Mouse (Mus musculus) ES-E14 (cell line): ENCODE results near the gene Dcbld2. TPM values are rescaled to one million over a fixed set of nuclear protein-coding genes. Genes with fewer than 3 reads are reported as not detected.

ENCODE experiments used
- DNase-seq: peaks from one replicate; pipeline ENCODE4 v3.0.0-alpha.2; 2013; ENCODE audit warnings: low read depth, low spot score
- H3K27ac ChIP-seq: 2 replicates; pipeline ENCODE4 v1.5.1; 2012; ENCODE audit warnings: low read depth, mild to moderate bottlenecking, low read length, moderate library complexity, mixed read lengths; ENCODE audit not compliant: poor library complexity, insufficient read depth, severe bottlenecking
- H3K36me3 ChIP-seq: 2 replicates; pipeline ENCODE4 v1.6.1; 2012; ENCODE audit warnings: mild to moderate bottlenecking, low read length, moderate library complexity, mixed read lengths; ENCODE audit not compliant: control insufficient read depth, poor library complexity, insufficient read depth, severe bottlenecking
- H3K4me1 ChIP-seq, 2 experiments: fragments of 150-350 bp in 1 of 2; sonication (generic) in 1 of 2; 2 replicates each; pipeline ENCODE4 v1.6.1; 2012; ENCODE audit warnings: low read length in 2 of 2, mild to moderate bottlenecking in 1 of 2, mixed read lengths in 1 of 2; ENCODE audit not compliant: control insufficient read depth in 2 of 2, insufficient read depth in 2 of 2, poor library complexity in 1 of 2
- H3K4me3 ChIP-seq, 2 experiments: fragments of 150-350 bp in 1 of 2; sonication (generic) in 1 of 2; 2 replicates each; pipeline ENCODE4 v1.5.1; 2012; ENCODE audit warnings: low read length in 2 of 2, low read depth in 1 of 2, mild to moderate bottlenecking in 1 of 2, mixed read lengths in 1 of 2; ENCODE audit not compliant: insufficient read depth in 1 of 2, poor library complexity in 1 of 2, severe bottlenecking in 1 of 2
- H3K9ac ChIP-seq: 2 replicates; pipeline ENCODE4 v1.6.1; 2012; ENCODE audit warnings: low read depth, mild to moderate bottlenecking, low read length, mixed read lengths; ENCODE audit not compliant: poor library complexity, insufficient read depth, severe bottlenecking
- H3K9me3 ChIP-seq: fragments of 150-350 bp; sonication (generic); 2 replicates; pipeline ENCODE4 v1.6.1; 2012; ENCODE audit warnings: low read depth, mild to moderate bottlenecking, low read length; ENCODE audit not compliant: control insufficient read depth, insufficient read depth
- CHD2 ChIP-seq: IDR thresholded peaks from 2 replicates; pipeline ENCODE4 v1.6.1; 2014; ENCODE audit warnings: mild to moderate bottlenecking, low read depth, low read length, inconsistent platforms
- HCFC1 ChIP-seq: IDR thresholded peaks from 2 replicates; pipeline ENCODE4 v1.6.1; 2012; ENCODE audit warnings: low read length, inconsistent platforms, borderline replicate concordance; ENCODE audit not compliant: insufficient read depth
- MAFK ChIP-seq: IDR thresholded peaks from 2 replicates; pipeline ENCODE4 v1.6.1; 2014; ENCODE audit warnings: mild to moderate bottlenecking, low read depth, low read length, inconsistent platforms; ENCODE audit not compliant: insufficient read depth
- ZC3H11A ChIP-seq: IDR thresholded peaks from 2 replicates; pipeline ENCODE4 v1.6.1; 2012; ENCODE audit warnings: low read depth, mild to moderate bottlenecking, inconsistent platforms, low read length, borderline replicate concordance
- ZNF384 ChIP-seq: IDR thresholded peaks from 2 replicates; pipeline ENCODE4 v1.6.1; 2012; ENCODE audit warnings: low read depth, low read length, inconsistent platforms
- in situ Hi-C, 2 experiments: fragments of 600-800 bp; cut with MboI; formaldehyde crosslinking; loops; one replicate each; pipeline ENCODE4 v1.15.1; 2025; ENCODE audit warnings: low sequenced_read_pairs in 2 of 2, inconsistent platforms in 1 of 2; ENCODE audit not compliant: unreplicated experiment in 2 of 2
- total RNA-seq: library from RNA; depleted of rRNA; stranded (reverse); fragments of 300-350 nt; gene quantifications from 2 replicates; pipeline ENCODE4 v1.2.3, GENCODE M21; 2012

The Dcbld2 gene
- total RNA-seq, 1 experiment: 45.7 TPM

- no peak overlapping the region for H3K27ac ChIP-seq
- H3K36me3 ChIP-seq: no peaks in the 10 kb centered on the region
- no peak overlapping the region for H3K4me3 ChIP-seq
- in situ Hi-C loops: no loop called here
- H3K9me3 ChIP-seq: no peaks in the 10 kb centered on the region
- H3K4me1 ChIP-seq: no peaks in the 10 kb centered on the region
- TF ChIP-seq HCFC1 (no peak), MAFK (no peak), ZNF384 (no peak), CHD2 (no peak), ZC3H11A (no peak)
- no peak overlapping the region for H3K9ac ChIP-seq
- no peak for DNase-seq
Measured at GRCm38 (mm10) chr16:58444735-58445134, 36.5 kb downstream of the Dcbld2 start.

DNA sequence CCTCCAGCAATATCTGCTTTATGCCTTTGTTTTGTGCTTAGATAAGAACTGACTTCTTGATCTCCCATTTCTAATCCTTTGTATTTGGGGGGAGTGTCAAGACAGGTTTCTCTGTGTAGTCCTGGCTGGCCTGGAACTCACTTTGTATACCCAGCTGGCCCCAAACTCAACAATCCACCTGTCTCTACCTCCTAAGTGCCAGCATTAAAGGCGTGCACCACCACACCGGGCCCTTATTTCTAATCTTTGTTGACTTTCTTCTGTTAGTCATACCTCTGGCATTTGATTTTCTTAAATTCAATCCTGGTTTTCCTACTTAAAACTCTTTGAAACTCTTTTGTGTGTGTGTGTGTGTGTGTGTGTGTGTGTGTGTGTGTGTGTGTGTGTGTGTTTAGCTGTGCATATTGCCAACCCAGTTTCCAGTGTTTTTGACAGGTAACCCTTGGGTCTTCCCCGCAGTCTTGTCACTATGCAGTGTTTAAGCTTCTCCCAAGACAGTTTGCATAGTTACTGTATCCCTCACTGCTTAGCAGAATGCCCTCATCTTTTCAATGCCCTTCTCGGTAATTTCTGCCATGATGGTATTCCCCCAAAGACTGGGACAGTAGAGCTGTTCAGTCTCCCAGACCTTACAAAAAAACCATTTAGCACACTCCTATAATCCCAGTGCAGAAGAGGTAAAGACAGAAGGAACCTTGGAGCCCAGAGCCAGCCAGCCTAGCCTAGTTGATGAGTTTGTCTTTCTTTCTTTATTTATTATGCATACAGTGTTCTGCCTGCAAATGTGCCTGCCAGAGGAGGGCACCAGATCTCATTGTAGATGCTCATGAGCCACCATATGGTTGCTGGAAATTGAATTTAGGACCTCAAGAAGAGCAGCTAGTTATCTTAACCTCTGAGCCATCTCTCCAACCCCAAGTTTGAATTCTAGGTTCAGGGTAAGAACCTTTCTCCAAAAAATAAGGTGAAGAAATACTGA lies 38.3 kb downstream of the Dcbld2 start:
- in situ Hi-C loops: no loop called here
- H3K36me3 ChIP-seq: no peaks in the 10 kb centered on the region; the same call in 1 of the 2 replicates

DNA sequence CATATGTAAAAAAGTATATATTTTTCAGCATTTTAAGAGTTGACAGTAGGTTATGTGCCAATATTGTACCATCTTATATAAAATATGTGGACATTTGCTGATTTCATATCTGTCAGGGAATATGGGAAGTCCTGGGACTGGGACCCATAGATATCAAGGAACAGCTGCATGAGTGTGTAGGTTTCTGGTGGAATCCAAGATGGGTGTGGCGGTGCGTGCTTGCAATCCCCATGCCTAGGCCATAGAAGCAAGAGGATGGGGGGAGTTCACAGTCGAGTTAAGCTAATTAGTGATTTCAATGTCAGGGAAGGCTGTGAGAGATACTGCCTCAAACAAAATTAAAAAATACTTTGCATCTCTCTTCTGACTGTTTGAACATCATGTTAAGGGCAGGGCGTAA lies 40.8 kb downstream of the Dcbld2 start:
- no peak overlapping the region for H3K27ac ChIP-seq
- no peak overlapping the region for H3K9ac ChIP-seq
- no peaks in the 10 kb centered on the region; the same call in 1 of the 2 replicates for H3K36me3 ChIP-seq
- H3K4me1 ChIP-seq: no peaks in the 10 kb centered on the region
- in situ Hi-C loops: no loop called here
- H3K4me3 ChIP-seq: no peak overlapping the region
- no peak for TF ChIP-seq ZNF384
- TF ChIP-seq CHD2: no peak
- TF ChIP-seq MAFK: no peak
- no peak for TF ChIP-seq HCFC1
- no peak for TF ChIP-seq ZC3H11A
- no peaks in the 10 kb centered on the region for H3K9me3 ChIP-seq
- DNase-seq: no peak

More for the DNA sequence above, 38.3 kb downstream of the Dcbld2 start:
- H3K9me3 ChIP-seq: no peaks in the 10 kb centered on the region
- no peak overlapping the region for H3K4me3 ChIP-seq
- no peaks in the 10 kb centered on the region for H3K4me1 ChIP-seq
- H3K9ac ChIP-seq: no peak overlapping the region
- TF ChIP-seq ZC3H11A: no peak
- TF ChIP-seq MAFK: no peak
- TF ChIP-seq ZNF384: no peak
- no peak for TF ChIP-seq CHD2
- no peak for TF ChIP-seq HCFC1
- no peak for DNase-seq
- H3K27ac ChIP-seq: no peak overlapping the region

DNA sequence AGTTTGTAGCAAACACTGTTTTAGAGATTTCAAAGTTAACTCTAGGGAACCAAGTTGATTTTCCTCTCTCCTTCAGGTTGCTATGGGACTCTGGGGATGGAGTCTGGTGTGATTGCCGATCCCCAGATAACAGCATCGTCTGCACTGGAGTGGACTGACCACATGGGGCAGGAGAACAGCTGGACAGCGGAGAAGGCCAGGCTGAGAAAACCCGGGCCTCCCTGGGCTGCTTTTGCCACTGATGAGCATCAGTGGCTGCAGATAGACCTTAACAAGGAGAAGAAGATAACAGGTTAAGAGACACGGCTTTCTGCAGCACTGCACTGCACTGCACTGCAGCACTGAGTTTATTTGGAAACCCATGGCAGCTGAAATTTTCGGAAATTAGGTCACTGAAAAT lies 42.4 kb downstream of the Dcbld2 start:
- Histone ChIP-seq H3K4me3 (no peak overlapping the region), H3K4me1 (no peaks in the 10 kb centered on the region), H3K9ac (no peak overlapping the region), H3K9me3 (no peaks in the 10 kb centered on the region), H3K36me3 (no peaks in the 10 kb centered on the region; the same call in 1 of the 2 replicates), H3K27ac (no peak overlapping the region)
- in situ Hi-C loops: no loop called here
- no peak for DNase-seq
- TF ChIP-seq ZC3H11A: no peak
- TF ChIP-seq ZNF384: no peak
- TF ChIP-seq MAFK: no peak
- no peak for TF ChIP-seq HCFC1
- TF ChIP-seq CHD2: no peak
